Mouse (Mus musculus) stomach, embryonic 16.5 days (tissue): ENCODE results near the gene Agap2. TPM values are rescaled to one million over a fixed set of nuclear protein-coding genes. Genes with fewer than 3 reads are reported as not detected.

ENCODE experiments used
- polyA plus RNA-seq: library from polyadenylated mRNA; unstranded; fragments of >200 nt; fragmentation: Nextera tagmentation; extraction: Ambion mirVana; gene quantifications from 2 replicates; pipeline ENCODE4 v1.2.1, GENCODE M21; 2015

The Agap2 gene
- polyA plus RNA-seq, 1 experiment from 2014 or later = 0.62 TPM

Other genes with a start within 250 kb of the Agap2 start
- gene Atp23, start 173.9 kb upstream of the Agap2 start, polyA plus RNA-seq = 11.7 and 12.0 TPM in 2 replicates
- gene Ctdsp2, start 96.6 kb upstream of the Agap2 start, polyA plus RNA-seq = 49.4 and 53.4 TPM in 2 replicates
- gene Avil, start 74.6 kb upstream of the Agap2 start, polyA plus RNA-seq = 1.0 and 1.9 TPM in 2 replicates
- gene Tsfm, start 44.4 kb upstream of the Agap2 start, polyA plus RNA-seq = 80.4 and 80.6 TPM in 2 replicates
- 49.4 and 49.5 TPM in 2 replicates for gene Mettl1, start 33.9 kb upstream of the Agap2 start, polyA plus RNA-seq
- gene Eef1akmt3, start 33.8 kb upstream of the Agap2 start, polyA plus RNA-seq = 1.3 and 1.5 TPM in 2 replicates
- gene Cyp27b1, start 27.0 kb upstream of the Agap2 start, polyA plus RNA-seq = 0.21 and 0.37 TPM in 2 replicates
- 0.66 and 0.72 TPM in 2 replicates for gene March9, start 15.1 kb upstream of the Agap2 start, polyA plus RNA-seq
- gene Cdk4, start 11.8 kb upstream of the Agap2 start, polyA plus RNA-seq = 1,208 and 1,239 TPM in 2 replicates
- 158 and 177 TPM in 2 replicates for gene Tspan31, start 5.0 kb upstream of the Agap2 start, polyA plus RNA-seq
- 114 and 128 TPM in 2 replicates for gene Os9, start 45.8 kb downstream of the Agap2 start, polyA plus RNA-seq
- 29.3 and 34.3 TPM in 2 replicates for gene B4galnt1, start 89.9 kb downstream of the Agap2 start, polyA plus RNA-seq
- gene Slc26a10, start 105.4 kb downstream of the Agap2 start, polyA plus RNA-seq = 1.2 and 1.4 TPM in 2 replicates
- gene Arhgef25, start 114.8 kb downstream of the Agap2 start, polyA plus RNA-seq = 71.3 and 77.0 TPM in 2 replicates
- 68.6 and 79.4 TPM in 2 replicates for gene Dtx3, start 120.4 kb downstream of the Agap2 start, polyA plus RNA-seq
- gene Pip4k2c, start 136.3 kb downstream of the Agap2 start, polyA plus RNA-seq = 33.5 and 34.4 TPM in 2 replicates
- gene Kif5a, start 188.1 kb downstream of the Agap2 start, polyA plus RNA-seq = 6.5 and 6.7 TPM in 2 replicates
- gene Dctn2, start 191.1 kb downstream of the Agap2 start, polyA plus RNA-seq = 171 and 173 TPM in 2 replicates
- 8.6 and 11.6 TPM in 2 replicates for gene Mbd6, start 213.7 kb downstream of the Agap2 start, polyA plus RNA-seq
- gene Mars, start 236.5 kb downstream of the Agap2 start, polyA plus RNA-seq = 98.9 and 104 TPM in 2 replicates
- 4.2 and 6.6 TPM in 2 replicates for gene Arhgap9, start 246.7 kb downstream of the Agap2 start, polyA plus RNA-seq